Mouse (Mus musculus) stomach, postnatal 0 days (tissue): Measurements from ENCODE around the gene Capzb. TPM values are rescaled to one million over a fixed set of nuclear protein-coding genes. Genes with fewer than 3 reads are reported as not detected.

Source experiments
- ATAC-seq: fragments of 200-750 bp; cut with Nextera tagmentation; 2 replicates; pipeline ENCODE4 v1.8.0; 2017; ENCODE audit not compliant: low FRiP score, low TSS enrichment
- DNase-seq: peaks from one replicate; pipeline ENCODE4 v3.0.0-alpha.2; 2016; ENCODE audit warnings: low spot score
- H3K27ac ChIP-seq: fragments of 300-500 bp; sonication (generic); replicated peaks from 2 replicates; pipeline ENCODE4 v1.5.1; 2014; ENCODE audit warnings: mild to moderate bottlenecking, control low read depth
- H3K27me3 ChIP-seq: fragments of 300-500 bp; sonication (generic); 2 replicates; pipeline ENCODE4 v1.6.1; 2014; ENCODE audit warnings: low read length; ENCODE audit not compliant: control insufficient read depth, insufficient read depth
- H3K36me3 ChIP-seq: fragments of 300-500 bp; sonication (generic); 2 replicates; pipeline ENCODE4 v1.6.1; 2014; ENCODE audit warnings: low read length, mixed read lengths; ENCODE audit not compliant: control insufficient read depth, insufficient read depth
- H3K4me1 ChIP-seq: fragments of 300-500 bp; sonication (generic); replicated peaks from 2 replicates; pipeline ENCODE4 v1.6.1; 2014; ENCODE audit warnings: antibody characterized with exemption; ENCODE audit not compliant: control insufficient read depth, insufficient read depth
- H3K4me2 ChIP-seq: fragments of 300-500 bp; sonication (generic); replicated peaks from 2 replicates; pipeline ENCODE4 v1.6.1; 2014; ENCODE audit warnings: low read depth, mild to moderate bottlenecking, control low read depth, moderate library complexity
- H3K4me3 ChIP-seq: fragments of 300-500 bp; sonication (generic); 2 replicates; pipeline ENCODE4 v1.5.1; 2014; ENCODE audit warnings: low read depth, low read length, control low read depth
- H3K9ac ChIP-seq: fragments of 300-500 bp; sonication (generic); 2 replicates; pipeline ENCODE4 v1.6.1; 2014; ENCODE audit warnings: mild to moderate bottlenecking, low read length, control low read depth, mixed read lengths
- H3K9me3 ChIP-seq: fragments of 300-500 bp; sonication (generic); 2 replicates; pipeline ENCODE4 v1.6.1; 2016; ENCODE audit warnings: low read length; ENCODE audit not compliant: control insufficient read depth
- CTCF ChIP-seq: IDR thresholded peaks from 2 replicates; pipeline ENCODE4 v1.5.1; 2016; ENCODE audit warnings: antibody characterized with exemption, low read depth, mild to moderate bottlenecking, moderate library complexity
- EP300 ChIP-seq: optimal IDR thresholded peaks from 2 replicates; pipeline ENCODE3; 2016; ENCODE audit warnings: antibody characterized with exemption
- WGBS: fragments of 180-500 bp; shearing (Covaris S2); extraction: QIAGEN DNeasy Blood & Tissue Kit; methylation state at CpG from one replicate; pipeline ENCODE4 v1.1.7; 2014; 5-methylcytosine and 5-hydroxymethylcytosine counted together
- polyA plus RNA-seq: library from polyadenylated mRNA; unstranded; fragments of >200 nt; fragmentation: Nextera tagmentation; extraction: Ambion mirVana; gene quantifications from 2 replicates; pipeline ENCODE4 v1.2.1, GENCODE M21; 2015

The Capzb gene
- polyA plus RNA-seq, 1 experiment from 2014 or later = 341 TPM

- 70% methylated on average over 8 of the region's 8 CpGs for WGBS
- no peaks in the 10 kb centered on the region for H3K36me3 ChIP-seq
- no peaks in the 10 kb centered on the region for H3K27me3 ChIP-seq
- no peaks in the 10 kb centered on the region for H3K4me1 ChIP-seq
- no peak overlapping the region for H3K4me3 ChIP-seq
- ATAC-seq (no peak), DNase-seq (no peak)
- H3K27ac ChIP-seq = no peak overlapping the region
- H3K4me2 ChIP-seq = no peak overlapping the region
- H3K9ac ChIP-seq = no peak overlapping the region
- TF ChIP-seq CTCF (no peak), EP300 (no peak)
- no peaks in the 10 kb centered on the region for H3K9me3 ChIP-seq
These were observed 26.5 kb upstream of the Capzb start for GRCm38 (mm10) chr4:139166244-139166643.

GRCm38 (mm10) chr4:139167107-139167506 lies 25.6 kb upstream of the Capzb start:
- H3K27ac ChIP-seq = no peak overlapping the region
- ATAC-seq = no peak
- H3K4me3 ChIP-seq = no peak overlapping the region
- no peaks in the 10 kb centered on the region for H3K4me1 ChIP-seq
- H3K9ac ChIP-seq = no peak overlapping the region
- H3K9me3 ChIP-seq = no peaks in the 10 kb centered on the region
- no peak for TF ChIP-seq CTCF
- TF ChIP-seq EP300 = no peak
- no peak for DNase-seq
- no peak overlapping the region for H3K4me2 ChIP-seq
- H3K27me3 ChIP-seq = no peaks in the 10 kb centered on the region
- WGBS = 66% methylated on average over 8 of the region's 8 CpGs
- no peaks in the 10 kb centered on the region for H3K36me3 ChIP-seq

GRCm38 (mm10) chr4:139168985-139169747 lies 23.5 kb upstream of the Capzb start:
- H3K9ac ChIP-seq = no peak overlapping the region
- H3K4me1 ChIP-seq = no peaks in the 10 kb centered on the region
- TF ChIP-seq EP300 (no peak), CTCF (peak; percentile 22; the same call in 1 of the 2 replicates)
- ATAC-seq (peak; percentile 52; the same call in 1 of the 2 replicates), DNase-seq (no peak)
- no peaks in the 10 kb centered on the region for H3K9me3 ChIP-seq
- no peak overlapping the region for H3K4me3 ChIP-seq
- H3K27me3 ChIP-seq = no peaks in the 10 kb centered on the region
- H3K27ac ChIP-seq = no peak overlapping the region
- no peak overlapping the region for H3K4me2 ChIP-seq
- WGBS = 72% methylated on average over 15 of the region's 15 CpGs
- H3K36me3 ChIP-seq = no peaks in the 10 kb centered on the region

GRCm38 (mm10) chr4:139169748-139170279 lies 22.9 kb upstream of the Capzb start:
- 85% methylated on average over 12 of the region's 12 CpGs for WGBS
- Histone ChIP-seq H3K9ac (no peak overlapping the region), H3K27ac (no peak overlapping the region), H3K27me3 (no peaks in the 10 kb centered on the region), H3K4me1 (no peaks in the 10 kb centered on the region), H3K9me3 (no peaks in the 10 kb centered on the region), H3K4me2 (no peak overlapping the region), H3K4me3 (no peak overlapping the region), H3K36me3 (no peaks in the 10 kb centered on the region)
- ATAC-seq = no peak
- TF ChIP-seq CTCF = no peak
- TF ChIP-seq EP300 = no peak
- DNase-seq = no peak

GRCm38 (mm10) chr4:139175061-139175971 lies 17.4 kb upstream of the Capzb start:
- no peak overlapping the region for H3K4me3 ChIP-seq
- no peaks in the 10 kb centered on the region for H3K27me3 ChIP-seq
- no peaks in the 10 kb centered on the region for H3K9me3 ChIP-seq
- DNase-seq (no peak), ATAC-seq (peak; percentile 20; the same call in 1 of the 2 replicates)
- no peak for TF ChIP-seq CTCF
- TF ChIP-seq EP300 = no peak
- no peaks in the 10 kb centered on the region for H3K36me3 ChIP-seq
- peak overlapping the region; percentile 32 for H3K4me2 ChIP-seq
- H3K9ac ChIP-seq = no peak overlapping the region
- 28% methylated on average over 20 of the region's 20 CpGs for WGBS
- H3K27ac ChIP-seq = peak overlapping the region; percentile 65
- H3K4me1 ChIP-seq = no peaks in the 10 kb centered on the region
